Mouse (Mus musculus) cerebellum, adult 11-12 months (tissue): ENCODE measurements around the gene Dpm3.

Source experiments
- DNase-seq: peaks from one replicate; pipeline ENCODE4 v3.0.0; 2022

Dpm3 gene

DNA sequence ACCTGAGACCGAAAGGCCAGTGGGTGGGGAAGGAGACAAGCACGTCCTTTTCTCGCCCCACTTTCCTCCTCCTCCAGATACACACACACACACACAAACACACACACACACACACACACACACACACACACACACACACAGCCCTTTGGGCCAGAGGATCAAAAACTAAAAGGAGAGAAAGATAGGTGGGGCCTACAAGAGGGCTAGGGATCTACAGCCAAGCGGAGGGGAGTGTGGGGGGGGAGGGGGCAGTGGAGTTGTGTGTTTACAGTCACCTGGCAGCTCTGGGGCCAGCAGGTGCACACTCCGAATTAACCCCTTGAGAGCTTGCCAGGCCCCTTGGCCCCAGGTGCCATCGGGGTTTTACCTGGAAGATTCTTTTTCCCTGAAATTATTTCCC is 26.5 kb upstream of the Dpm3 start:
- DNase-seq: no peak

DNA sequence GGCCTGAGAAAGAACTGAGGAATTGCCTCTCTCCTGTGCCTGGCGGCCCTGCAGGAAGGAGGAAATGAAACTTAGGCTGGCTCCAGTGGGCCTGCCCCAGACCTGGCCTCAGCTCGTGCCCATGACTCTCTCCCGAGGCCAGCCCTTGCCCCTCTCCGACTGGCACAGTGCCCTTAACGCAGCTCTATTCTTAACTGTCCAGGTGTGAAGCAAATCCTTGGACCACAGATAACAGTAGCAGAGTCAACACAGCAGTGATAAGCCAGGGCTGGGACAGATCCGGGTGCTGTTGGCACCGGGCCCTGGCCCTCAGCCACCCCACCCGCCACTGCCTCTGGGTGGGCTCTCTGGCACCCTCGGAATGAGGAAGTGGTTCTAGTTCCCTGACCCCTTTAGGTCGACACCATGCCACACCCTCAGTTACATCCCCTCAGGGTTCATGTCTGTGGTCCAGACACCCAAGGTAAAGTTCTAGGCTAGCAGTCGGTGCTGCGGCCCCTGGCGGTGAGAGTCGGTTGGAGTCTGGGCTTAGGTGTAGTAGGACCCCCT is 25.5 kb upstream of the Dpm3 start:
- DNase-seq: no peak

DNA sequence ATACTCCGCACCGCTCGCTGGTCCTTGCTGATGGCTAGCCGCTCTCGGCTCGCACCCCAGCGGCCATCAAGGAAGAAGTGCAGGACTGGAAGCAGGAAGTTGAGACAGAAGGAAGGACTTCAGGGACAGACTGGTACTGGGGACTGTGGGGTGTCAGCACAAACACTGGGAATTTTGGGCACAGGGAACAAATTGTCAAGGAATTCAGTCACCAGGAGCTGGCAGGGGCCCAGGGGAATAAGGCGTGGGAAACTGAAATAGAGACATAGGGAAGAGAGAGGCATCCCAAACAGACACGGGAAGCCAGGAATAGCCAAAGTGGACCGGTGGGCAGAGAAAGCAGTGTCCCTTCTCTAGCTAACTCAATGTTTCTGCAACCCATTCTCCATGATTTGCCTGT is 22.6 kb upstream of the Dpm3 start:
- DNase-seq: no peak

DNA sequence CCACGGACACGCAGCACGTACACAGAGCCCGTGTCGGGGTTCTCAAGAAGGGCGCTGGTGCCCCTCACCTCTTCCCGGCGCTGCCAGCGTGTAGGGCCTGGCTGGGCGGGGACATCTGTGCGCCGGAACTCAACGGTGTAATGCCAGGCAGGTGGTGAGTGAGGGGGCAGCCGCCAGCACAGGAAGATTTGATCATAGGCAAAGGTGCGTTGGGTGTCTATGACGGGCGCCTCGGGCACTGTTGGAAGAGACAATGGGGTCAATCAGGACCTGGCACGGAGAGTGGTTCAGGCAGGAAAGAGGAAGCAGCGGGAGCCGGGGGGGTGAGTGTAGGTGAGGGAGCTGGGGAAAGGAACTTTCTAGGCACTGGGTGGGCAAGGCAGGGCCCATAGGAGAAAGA is 21.5 kb upstream of the Dpm3 start:
- DNase-seq: no peak

DNA sequence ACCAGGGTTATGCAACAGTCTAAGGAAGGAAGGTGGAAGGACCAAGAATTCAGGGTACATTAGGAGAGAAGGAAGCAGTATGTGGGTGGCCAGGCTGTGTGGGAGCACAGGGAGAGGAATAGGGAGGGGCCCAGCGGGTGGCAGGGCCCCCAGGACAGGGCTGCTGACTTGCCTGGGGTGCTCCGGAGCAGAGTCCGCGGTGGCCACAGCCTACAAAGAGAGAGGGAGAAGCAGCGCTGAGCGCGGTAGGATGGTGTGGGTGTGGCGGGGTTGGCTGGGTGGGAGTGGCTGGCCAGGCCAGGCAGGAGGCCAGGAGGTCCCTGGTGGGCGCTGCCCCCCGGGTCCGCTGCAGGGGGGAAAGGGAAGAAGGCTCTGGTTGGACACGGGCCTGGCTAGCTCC is 20.7 kb upstream of the Dpm3 start:
- no peak for DNase-seq

DNA sequence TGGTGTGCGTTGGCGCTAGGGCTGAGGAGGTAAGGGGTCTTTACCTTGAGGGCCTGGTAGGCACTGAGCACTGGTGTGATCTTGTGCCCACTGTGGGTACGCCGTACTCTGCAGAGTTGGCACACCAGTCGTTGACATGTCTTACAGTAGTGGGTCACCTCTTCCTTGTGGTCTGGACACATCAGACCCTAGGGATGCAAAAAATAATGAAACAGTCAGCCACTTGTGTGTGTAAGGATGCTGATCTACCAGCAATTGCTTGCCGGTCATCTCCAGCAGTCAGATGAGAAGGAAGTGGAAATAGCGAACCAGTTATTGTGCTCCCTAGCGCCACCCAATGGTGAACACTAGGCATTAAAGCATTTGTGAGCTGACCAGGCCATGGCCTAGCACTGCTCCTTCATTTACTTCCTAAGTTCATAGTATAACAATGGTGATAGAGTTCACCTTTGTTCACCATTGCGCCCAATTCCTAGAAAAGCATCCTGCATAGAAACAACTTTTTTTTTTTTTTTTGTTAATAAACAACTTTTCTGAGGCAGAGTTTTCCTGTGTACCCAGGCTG is 16.7 kb upstream of the Dpm3 start:
- peak; percentile 70 for DNase-seq

DNA sequence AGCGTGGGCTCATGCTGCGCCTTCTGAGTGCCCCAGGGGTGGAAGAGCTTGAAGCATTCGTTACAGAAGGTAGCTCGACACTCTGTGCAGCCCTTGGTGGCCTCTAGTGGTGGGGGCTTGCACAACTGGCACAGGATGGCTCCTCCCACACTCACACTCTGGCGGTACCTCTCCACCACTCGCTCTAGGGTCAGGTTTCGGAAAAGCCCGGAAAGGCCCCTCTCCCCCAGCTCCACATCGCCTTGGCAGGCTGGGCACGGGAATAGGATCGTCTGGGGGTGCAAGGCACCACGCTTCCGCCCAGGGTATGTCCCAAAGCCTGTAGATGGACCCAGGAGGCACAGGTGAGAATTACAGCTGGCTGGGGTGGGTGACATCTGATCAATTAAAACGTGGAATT is 15.5 kb upstream of the Dpm3 start:
- DNase-seq: peak; percentile 67

DNA sequence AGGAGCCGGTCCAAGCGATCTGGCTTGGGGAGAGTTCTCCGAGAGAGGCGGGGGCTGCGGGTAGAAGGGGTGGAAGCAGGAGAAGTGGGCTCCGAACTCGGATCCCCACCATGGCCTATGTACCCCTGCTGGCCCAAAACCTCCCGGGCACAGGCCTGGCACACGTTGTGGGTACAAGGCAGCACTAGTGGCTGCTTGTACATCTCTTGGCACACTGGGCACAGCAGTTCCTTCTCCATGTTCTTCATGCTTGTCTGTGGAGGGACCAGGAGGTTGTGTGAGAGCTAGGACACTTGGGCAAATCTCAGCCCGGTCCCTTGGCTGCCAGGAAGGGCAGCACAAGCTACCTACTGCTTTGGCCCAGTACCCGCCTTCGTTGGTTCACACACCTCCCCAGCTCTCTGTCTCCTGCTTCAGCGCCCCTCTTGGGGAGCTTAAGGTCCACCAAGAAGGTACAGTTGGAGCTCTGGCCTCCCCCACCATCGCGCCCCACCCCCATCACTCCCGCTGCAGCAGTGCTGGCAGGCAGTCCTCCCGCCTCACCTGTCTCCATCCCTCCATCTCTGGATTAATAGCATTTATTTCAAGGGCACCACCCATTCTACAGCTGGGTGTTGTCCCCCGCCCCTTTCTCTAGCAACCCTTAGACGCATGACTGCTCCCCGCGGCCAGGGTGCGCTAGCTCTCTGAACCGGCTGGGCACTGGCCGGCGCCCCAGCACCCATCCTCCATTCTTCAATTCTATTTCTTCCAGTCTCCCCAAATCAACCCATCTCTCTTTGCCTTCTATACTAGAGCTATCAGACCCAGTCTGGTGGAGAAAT is 14.8 kb upstream of the Dpm3 start:
- DNase-seq: peak; percentile 76

DNA sequence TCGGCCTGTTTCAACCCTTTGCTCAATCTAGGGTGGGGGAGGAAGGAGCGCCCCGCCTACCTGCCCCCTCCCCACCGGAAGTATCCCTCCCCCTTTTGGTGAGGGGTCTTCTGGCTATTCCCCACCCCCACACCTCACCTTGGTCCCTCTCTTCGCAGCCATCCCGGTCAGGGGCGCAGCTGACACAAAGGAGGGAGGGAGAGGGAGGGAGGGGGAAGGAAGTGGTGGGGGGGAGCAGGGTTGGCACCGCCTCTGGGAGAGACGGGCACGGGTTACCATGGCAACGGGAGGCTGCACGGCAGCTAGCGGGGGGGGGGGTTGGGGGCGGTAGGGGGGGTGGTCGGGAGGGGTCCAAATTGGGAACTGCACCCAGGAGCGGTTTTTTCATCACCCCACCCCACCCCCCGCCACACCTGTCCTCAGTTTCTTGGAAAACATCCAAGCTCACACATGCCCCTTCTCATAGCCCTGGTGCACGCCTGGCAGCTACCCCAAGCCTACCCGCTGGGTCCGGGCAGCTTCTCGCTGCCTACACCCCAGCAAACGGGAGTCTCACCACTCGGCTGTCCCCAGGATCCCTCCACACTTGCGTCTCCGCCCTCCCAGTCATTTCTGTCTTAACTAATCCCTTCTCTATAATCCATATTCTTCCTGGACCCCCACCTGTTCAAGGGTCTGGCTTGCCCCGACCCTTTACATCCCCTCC is 14.0 kb upstream of the Dpm3 start:
- DNase-seq: peak; percentile 90

DNA sequence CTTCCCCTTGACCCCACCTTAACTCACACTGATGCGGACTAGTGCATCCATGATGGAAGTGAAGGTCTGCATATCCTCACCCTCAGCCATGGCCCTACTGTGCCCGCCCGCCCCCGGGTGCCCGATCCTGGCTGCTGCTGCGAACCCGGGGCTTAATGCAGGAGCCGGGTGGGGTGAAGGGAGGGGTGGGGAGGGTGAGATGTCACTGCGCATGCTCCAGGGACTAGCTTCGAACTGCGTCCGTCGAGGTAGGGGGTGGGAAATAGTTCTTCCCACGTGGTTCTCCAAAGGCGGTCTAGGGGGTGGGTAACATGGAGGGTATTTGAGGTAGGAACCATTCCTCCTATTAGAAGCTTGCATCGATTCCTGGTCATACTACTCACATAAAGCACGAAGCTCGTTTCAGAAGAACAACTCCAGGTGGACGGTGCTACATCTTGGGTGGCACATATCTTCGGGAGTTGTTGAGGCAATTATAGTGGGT is 13.4 kb upstream of the Dpm3 start, which contains the start of gene Krtcap2:
Gene Krtcap2 (plus strand): TSS at position 279 of the 484 bp plus-strand sequence.
- peak; percentile 83 for DNase-seq

DNA sequence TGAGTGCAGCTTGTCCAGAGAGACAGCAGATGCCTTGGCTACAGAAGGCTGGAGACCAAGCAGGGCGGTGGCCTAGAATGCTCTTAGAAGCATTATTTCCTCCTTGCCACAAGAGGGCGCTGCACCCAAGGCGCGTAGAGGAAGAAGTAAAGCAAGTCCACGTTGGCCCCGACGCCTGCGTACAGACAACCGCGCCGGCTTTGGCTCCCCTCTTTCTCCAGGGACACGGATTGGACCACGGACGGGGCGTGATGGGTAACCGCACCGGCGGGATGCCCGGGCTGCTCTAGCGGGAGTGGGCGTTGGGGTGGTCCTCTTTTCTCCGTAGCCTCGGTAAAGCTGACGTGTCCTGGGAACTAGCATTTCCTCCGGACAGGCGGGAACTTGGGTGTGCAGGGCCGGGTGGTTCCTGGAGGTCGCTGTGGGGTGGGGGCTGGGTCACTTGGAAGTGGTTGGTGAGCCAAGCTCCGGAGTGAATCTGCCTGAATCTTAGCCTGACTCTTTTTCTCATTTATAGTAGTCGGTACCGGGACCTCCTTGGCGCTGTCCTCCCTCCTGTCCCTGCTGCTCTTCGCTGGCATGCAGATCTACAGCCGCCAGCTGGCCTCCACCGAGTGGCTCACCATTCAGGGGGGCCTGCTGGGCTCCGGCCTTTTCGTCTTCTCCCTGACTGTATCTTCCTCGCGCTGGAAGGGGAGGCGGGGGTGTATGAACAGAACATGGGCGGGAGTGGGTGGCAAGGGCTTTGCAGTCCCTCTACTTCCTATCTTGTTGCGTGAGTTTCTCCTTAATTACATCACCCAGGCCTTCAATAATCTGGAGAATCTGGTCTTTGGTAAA is 12.7 kb upstream of the Dpm3 start, which contains the start of gene Trim46:
Gene Trim46 (minus strand): TSS at position 49 of the 840 bp plus-strand sequence.
- DNase-seq: peak; percentile 94

DNA sequence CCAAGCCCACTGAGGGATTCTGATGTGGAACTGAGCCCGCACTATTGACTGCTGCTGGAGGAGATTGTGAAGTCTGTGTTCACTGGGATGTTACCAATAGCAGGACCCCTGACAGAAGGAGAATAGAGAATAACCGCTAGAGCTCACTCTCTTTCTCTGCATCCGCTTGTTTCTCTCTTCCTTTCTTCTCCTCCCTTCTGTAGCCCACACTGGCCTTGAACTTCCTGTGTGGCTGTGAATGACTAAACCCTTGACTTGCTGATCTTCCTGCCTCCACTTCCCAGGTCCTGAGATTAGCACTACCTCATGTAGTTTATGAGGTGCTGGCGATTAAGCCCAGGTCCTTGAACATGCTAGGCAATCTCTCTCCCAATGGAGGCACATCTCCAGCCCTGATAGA is 11.7 kb upstream of the Dpm3 start:
- DNase-seq: peak; percentile 25

DNA sequence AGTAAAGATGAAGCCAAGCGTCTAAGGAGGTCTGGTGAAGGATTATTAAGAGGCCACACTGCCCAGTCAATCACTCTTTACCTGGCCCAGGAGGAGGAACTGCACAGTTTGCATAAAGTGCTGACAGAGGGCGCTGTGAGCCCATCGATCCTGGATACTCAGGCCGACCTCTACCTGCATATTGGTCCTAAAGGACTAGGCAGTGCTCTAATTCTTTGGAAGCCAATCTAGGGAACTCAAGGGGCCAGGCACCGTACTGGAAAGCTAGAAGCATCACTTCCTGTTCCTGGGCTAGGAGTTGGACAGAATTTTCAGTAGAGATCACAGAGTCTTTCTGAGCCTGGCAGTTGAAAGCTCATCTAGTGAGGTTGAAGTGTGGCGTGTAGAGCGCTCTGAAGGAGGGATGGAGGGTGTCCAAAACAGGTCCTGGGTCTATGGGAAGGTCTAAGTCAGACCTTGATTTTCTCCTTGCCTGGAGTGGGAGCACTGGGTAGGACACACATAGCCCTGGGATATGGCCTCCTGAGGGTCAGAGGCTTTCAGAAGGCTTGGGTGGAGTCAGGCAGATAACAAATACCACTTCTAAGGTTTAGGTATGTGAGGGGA is 8.6 kb upstream of the Dpm3 start:
- DNase-seq: peak; percentile 68

DNA sequence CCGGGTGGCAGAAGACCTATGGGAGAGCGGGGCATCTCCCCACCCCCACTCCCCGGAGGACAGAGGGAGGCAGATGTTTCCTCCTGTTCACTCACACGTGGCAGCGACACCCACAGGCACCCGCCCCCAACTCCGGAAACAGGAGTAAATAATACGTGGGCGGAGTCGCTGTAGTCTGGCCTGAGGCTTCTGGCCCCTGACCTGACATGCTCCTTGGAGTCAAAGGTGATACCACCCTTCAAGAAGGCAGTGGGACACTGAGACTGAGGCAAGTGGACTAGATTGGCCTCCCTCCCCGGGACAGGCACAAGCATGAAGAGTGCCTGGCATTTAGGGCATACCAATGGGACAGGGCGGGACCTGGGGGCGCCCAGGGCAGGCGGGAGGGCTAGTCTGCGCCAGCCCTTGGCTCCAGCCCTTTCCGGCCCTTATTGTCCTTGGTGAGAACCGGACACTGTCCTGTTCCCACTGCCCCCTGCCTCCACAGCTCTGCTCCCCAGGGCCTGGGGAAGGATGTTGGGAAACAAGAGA is 7.7 kb upstream of the Dpm3 start:
- DNase-seq: peak; percentile 33

DNA sequence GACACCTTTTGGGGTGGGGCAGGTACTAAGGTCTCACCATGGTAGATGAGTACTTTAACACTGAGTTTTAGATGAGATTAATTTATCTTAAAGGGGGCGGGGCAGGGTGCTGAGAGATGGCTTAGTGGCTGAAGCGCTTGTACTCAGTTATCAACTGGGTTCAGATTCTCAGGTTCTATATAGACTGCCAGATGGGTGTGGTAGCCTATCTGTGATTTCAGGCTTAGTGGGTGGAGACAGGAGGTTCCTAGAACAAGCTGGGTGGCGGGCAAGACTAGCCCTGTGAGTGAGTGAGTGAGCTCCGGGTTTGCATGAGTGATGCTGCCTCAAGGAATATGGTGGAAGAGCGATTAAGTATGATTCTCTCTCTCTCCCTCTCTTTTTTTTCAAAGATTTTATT is 4.2 kb upstream of the Dpm3 start:
- DNase-seq: no peak

DNA sequence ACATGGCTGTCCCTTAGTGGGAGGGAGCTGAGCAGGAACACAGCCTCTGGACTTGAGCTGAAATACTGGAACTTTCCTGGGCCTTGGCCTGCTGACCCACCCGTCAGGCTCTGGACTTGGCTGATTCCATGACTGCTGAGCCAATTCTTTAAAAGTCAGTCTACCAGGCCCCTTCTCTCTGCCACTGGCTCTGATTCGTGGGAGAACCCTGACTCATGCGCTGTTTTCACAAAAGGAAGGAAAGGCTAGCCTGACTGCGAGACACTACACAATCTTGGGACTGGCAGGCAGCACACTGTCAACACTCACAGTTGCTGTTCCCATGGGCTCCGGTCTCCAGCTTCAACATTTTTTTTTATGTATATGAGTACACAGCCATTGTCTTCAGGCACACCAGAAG is 3.0 kb upstream of the Dpm3 start:
- no peak for DNase-seq

DNA sequence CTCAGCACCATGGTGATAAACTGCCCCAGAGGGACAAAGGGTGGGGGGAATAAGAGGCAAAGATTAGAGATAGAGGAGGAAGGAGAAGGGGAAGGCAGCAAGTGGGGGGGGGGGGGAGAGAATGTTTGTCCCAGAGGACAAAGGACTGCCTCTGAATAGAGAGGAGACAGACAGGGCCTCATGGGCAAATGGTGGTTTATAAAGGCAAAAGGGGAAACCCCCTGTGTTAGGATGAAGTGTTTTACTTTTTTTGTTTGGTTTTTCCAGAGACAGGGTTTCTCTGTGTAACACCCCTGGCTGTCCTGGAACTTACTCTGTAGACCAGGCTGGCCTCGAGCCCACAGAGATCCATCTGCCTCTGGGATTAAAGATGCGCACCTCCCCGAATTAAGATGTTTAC is 1.1 kb downstream of the Dpm3 start:
- DNase-seq: no peak

DNA sequence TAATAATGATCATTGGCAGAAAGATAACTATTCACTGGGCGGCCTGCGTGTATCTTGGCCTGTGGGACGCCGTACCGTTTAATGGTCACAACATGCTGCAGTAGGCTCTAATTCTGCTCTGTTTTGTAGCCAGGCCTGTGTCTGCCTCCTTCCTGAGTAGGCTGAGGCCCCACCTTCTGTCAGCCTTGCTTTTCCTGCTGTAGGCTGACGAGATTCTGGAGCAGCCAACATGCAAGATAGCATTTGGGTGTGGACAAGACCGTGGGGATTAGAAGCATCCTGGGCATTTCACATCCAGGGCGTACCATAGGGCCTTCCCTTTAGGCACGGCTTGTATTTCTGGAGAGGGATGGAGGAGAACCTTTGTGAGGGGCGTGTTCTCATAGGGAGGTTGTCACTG is 3.3 kb downstream of the Dpm3 start:
- DNase-seq: no peak

DNA sequence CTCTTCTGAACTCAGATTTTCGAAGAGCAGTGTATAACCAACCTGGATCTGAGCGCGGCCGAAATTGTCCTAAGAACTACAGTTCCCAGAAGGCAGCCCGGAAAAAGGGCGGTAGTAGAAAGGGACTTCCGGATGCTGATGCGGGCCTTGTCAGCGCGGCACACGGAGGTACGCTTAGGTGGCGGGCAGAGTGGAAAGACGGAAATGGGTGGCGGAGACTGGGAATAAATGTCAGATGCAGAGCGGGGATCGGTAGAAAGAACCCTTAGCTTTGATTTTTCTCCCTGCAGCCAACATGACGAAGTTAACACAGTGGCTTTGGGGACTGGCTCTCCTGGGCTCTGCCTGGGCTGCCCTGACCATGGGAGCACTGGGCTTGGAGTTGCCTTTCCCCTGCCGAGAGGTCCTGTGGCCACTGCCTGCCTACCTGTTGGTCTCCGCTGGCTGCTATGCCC is 7.3 kb downstream of the Dpm3 start:
- peak; percentile 79 for DNase-seq

DNA sequence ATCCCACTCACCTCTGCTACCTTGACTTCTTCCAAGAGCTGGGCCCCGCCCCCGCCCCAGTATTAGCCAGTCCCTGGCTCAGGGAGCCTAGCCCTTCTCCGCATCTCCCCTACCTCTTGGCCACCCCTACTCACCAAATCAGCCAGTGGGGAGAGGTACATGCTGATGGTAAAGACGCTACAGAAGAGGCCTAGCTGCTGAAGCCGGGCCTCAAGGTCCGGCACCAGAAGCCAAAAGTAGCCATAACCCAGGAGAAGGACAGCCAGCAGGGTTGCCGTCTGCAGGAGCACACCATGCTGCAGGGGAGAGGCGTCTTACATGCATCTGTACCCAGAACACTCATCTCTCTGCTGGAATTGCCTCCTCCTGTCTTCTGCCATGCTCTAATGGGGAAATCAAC is 9.8 kb downstream of the Dpm3 start:
- DNase-seq: peak; percentile 31

DNA sequence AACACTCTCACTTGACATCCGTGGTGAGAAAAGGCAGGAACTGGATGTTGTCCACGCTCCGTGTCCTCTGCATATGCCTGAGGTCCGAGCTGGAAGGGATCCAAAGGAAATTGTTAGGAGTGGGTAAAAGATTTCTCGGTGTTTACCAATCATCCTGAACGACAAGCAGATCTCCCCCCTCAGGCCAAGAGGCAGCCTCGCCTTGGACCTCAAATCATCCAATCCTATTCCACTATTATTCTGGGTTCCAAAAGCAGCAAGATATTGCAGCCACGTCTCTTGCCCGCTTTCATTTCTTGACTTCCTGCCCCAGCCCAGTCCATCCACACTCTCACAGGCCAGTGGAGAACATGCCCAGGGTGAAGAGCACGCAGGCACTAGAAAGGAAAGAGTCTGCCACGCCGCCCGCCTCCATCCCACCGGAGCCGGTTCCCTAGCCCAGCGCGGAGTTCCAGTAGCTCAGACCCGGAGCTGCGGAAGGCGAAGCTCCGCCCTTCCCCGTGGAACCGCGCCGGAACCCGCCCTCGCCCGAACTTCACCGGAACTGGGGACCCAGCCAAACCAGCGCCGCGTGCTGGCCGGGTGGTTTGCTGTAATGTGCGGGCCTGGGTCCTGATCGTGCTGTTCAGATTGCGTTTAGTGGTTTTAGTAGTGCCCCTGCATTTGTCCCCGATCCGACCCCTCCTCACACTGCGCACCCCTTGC is 11.0 kb downstream of the Dpm3 start, which contains the start of gene Slc50a1:
Gene Slc50a1 (minus strand): TSS at position 520 of the 705 bp plus-strand sequence.
- DNase-seq: peak; percentile 83
